Mouse (Mus musculus): ENCODE measurements around the gene Ncs1. TPM values are rescaled to one million over a fixed set of nuclear protein-coding genes. Genes with fewer than 3 reads are reported as not detected.
A peak's percentile ranks its signal among the peaks of the same experiment; 100 is the strongest.

The Ncs1 gene
- 137 and 153 TPM in 2 replicates for polyA plus RNA-seq (2015; fragmentation: Nextera tagmentation; extraction: Ambion mirVana)

DNA sequence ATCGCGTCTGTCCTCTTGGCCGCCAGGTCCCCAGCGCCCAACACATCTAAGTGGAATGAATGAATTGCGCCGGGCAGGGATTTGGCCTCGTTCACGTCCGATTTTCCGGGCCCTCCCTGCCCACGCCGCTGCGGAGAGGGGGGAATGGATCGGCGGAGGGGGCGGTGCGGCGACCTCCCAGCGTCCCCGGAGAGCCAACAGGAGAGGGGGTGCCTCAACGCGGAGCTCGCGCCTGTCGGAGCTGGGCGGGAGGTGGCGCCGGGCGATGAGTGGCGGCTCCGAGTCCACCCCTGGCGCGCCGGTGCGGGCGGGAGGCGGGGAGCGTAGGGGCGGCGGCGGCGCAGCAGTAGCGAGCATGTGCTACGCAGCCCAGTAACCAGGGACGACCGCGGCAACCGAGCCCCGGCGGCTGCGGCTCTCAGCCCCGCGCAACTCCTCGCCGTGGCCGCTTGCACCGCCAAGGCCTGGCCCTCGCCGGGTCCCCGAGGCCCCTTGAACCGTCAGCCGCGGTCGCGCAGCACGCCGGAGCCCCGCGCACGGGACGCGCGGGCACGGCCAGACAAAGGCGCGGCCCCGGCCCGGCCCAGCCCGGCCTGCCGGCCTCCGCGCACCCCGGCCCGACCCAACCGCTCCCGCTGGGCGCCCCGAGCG lies at the start of gene Ncs1:
TSS of gene Ncs1 (plus strand) at position 333 of the 651 bp plus-strand sequence.
- Histone ChIP-seq H3K27ac (replicated peaks) (peak within 1 kb of the TSS; percentile 91), H3K4me1 (replicated peaks) (peaks cover 48% of the 10 kb centered on the region), H3K9me3 (no peaks in the 10 kb centered on the region), H3K27me3 (peaks cover 10% of the 10 kb centered on the region), H3K4me3 (peak within 1 kb of the TSS; percentile 97), H3K4me2 (peak within 1 kb of the TSS; percentile 89), H3K36me3 (peaks cover 16% of the 10 kb centered on the region; the same call in 1 of the 2 replicates), H3K9ac (peak within 1 kb of the TSS; percentile 99)
- peak; percentile 89 for ATAC-seq (ENCODE audit: low read depth)
- WGBS = 2% methylated on average over 73 of the region's 89 CpGs

GRCm38 (mm10) chr2:31198621-31199020 lies 47.0 kb upstream of the Ncs1 start:
- Histone ChIP-seq H3K4me2 (no peak overlapping the region), H3K4me1 (replicated peaks) (no peaks in the 10 kb centered on the region), H3K9ac (no peak overlapping the region), H3K4me3 (no peak overlapping the region), H3K9me3 (no peaks in the 10 kb centered on the region), H3K36me3 (peaks cover 49% of the 10 kb centered on the region), H3K27ac (replicated peaks) (no peak overlapping the region), H3K27me3 (no peaks in the 10 kb centered on the region)
- 95% methylated on average over 4 of the region's 4 CpGs for WGBS
- no peak for ATAC-seq (ENCODE audit: low read depth)

DNA sequence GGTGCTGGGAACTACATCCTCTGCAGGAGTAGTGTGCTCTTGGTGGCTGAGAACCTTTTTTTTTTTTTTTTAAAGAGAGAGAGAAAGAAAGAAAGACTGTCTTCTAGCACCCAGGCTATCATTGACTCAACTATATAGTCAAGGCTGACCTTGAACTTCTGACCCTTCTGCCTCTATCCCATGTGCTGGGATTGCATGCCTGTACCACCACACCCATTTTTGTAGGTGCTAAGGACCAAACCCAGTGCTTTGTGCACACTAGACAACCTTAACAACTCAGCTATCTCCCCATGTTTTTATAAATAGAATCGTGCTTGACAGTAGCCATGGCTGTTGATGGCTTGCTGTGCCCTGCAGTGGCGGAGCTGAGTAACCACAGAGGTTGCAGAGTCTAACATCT lies 45.6 kb upstream of the Ncs1 start:
- Histone ChIP-seq H3K4me1 (replicated peaks) (no peaks in the 10 kb centered on the region), H3K9ac (no peak overlapping the region), H3K36me3 (peaks cover 44% of the 10 kb centered on the region), H3K27ac (replicated peaks) (no peak overlapping the region), H3K4me2 (no peak overlapping the region), H3K27me3 (no peaks in the 10 kb centered on the region), H3K9me3 (no peaks in the 10 kb centered on the region), H3K4me3 (no peak overlapping the region)
- 93% methylated on average over 2 of the region's 2 CpGs for WGBS
- ATAC-seq (ENCODE audit: low read depth) = no peak

DNA sequence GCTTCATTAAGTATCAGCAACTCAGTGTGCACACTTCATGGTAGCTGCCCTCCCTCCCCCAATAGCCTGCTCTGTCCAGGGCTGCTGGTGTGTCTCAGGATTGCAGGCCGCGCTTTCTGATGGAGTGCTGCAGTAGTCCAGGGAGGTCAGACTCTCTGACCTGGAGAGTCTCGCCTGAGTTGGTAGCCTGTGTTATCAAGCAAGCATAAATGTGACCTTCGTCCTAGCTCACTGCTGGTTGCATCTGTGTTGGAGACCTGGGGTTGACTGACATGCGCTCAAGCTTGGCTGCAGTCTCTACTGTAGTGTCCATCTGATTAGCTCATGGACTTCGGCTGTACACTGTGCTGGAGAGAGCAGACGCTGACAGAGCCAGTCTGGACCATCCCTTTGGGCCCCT lies 43.8 kb upstream of the Ncs1 start:
- no peak overlapping the region for H3K4me3 ChIP-seq
- peaks cover 15% of the 10 kb centered on the region for H3K4me1 ChIP-seq (replicated peaks)
- H3K9ac ChIP-seq = no peak overlapping the region
- 85% methylated on average over 7 of the region's 7 CpGs for WGBS
- H3K4me2 ChIP-seq = no peak overlapping the region
- no peak for ATAC-seq (ENCODE audit: low read depth)
- H3K36me3 ChIP-seq = peaks cover 33% of the 10 kb centered on the region
- no peaks in the 10 kb centered on the region for H3K27me3 ChIP-seq
- H3K9me3 ChIP-seq = no peaks in the 10 kb centered on the region
- no peak overlapping the region for H3K27ac ChIP-seq (replicated peaks)

GRCm38 (mm10) chr2:31202357-31202756 lies 43.3 kb upstream of the Ncs1 start:
- no peak overlapping the region for H3K27ac ChIP-seq (replicated peaks)
- no peaks in the 10 kb centered on the region for H3K9me3 ChIP-seq
- H3K36me3 ChIP-seq = peaks cover 28% of the 10 kb centered on the region
- H3K4me2 ChIP-seq = no peak overlapping the region
- H3K27me3 ChIP-seq = no peaks in the 10 kb centered on the region
- WGBS = 31% methylated on average over 3 of the region's 3 CpGs
- H3K4me1 ChIP-seq (replicated peaks) = peaks cover 20% of the 10 kb centered on the region
- no peak overlapping the region for H3K9ac ChIP-seq
- ATAC-seq (ENCODE audit: low read depth) = no peak
- H3K4me3 ChIP-seq = no peak overlapping the region

DNA sequence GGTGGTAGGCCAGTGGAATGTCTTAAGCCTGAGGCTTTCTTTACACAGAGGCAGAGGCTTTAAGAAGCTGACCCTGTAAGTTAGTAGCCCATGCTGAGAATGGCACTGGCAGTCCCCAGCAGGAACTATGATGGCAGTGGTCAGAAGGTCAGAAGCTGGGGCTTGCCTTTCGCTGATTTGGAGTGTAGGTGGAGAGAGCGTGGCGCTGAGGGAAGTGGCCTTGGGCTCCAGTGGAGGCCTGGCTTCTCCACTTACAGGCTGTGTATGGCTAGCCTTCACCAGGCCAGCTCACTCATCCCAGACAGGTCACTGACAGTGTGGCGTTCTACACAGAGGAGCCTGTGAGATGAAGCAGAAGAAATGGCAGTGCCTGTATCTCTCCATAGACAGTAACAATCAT lies 42.7 kb upstream of the Ncs1 start:
- Histone ChIP-seq H3K36me3 (peaks cover 27% of the 10 kb centered on the region), H3K9me3 (no peaks in the 10 kb centered on the region), H3K27ac (replicated peaks) (no peak overlapping the region), H3K9ac (no peak overlapping the region), H3K4me2 (no peak overlapping the region), H3K27me3 (no peaks in the 10 kb centered on the region), H3K4me1 (replicated peaks) (peaks cover 22% of the 10 kb centered on the region), H3K4me3 (no peak overlapping the region)
- WGBS = 70% methylated on average over 4 of the region's 4 CpGs
- ATAC-seq (ENCODE audit: low read depth) = no peak

DNA sequence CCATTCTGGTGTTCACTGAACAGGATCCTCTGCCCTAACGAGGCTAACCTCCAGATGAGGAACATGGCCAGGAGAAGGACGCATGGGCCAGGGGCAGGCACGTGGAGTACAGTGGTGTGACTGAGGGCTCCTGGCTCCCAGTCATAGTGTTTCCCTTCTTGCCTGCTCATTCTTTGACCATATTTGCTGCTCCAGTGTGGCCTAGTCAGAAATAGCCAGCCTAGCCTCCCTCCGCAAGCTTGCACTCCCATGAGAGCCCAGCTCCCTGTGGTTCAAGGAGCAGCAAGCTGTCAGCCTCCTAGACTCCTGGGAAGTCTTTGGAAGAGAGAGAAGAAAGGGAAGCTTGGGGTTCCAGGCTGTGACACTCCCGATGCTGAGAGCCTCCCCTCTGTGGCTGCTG lies 40.9 kb upstream of the Ncs1 start:
- H3K36me3 ChIP-seq = peaks cover 31% of the 10 kb centered on the region
- no peak overlapping the region for H3K9ac ChIP-seq
- no peak overlapping the region for H3K4me3 ChIP-seq
- no peaks in the 10 kb centered on the region for H3K27me3 ChIP-seq
- H3K9me3 ChIP-seq = no peaks in the 10 kb centered on the region
- 91% methylated on average over 5 of the region's 5 CpGs for WGBS
- H3K4me2 ChIP-seq = no peak overlapping the region
- ATAC-seq (ENCODE audit: low read depth) = no peak
- H3K27ac ChIP-seq (replicated peaks) = no peak overlapping the region
- H3K4me1 ChIP-seq (replicated peaks) = peaks cover 22% of the 10 kb centered on the region

- Histone ChIP-seq H3K36me3 (peaks cover 40% of the 10 kb centered on the region), H3K27me3 (no peaks in the 10 kb centered on the region), H3K4me3 (no peak overlapping the region), H3K4me1 (replicated peaks) (peaks cover 22% of the 10 kb centered on the region), H3K9ac (0 out of 2 replicates have a peak overlapping the region, but pooled peaks have one; percentile 17), H3K4me2 (no peak overlapping the region), H3K9me3 (no peaks in the 10 kb centered on the region), H3K27ac (replicated peaks) (peak overlapping the region; percentile 61)
- ATAC-seq (ENCODE audit: low read depth) = no peak
- 78% methylated on average over 4 of the region's 4 CpGs for WGBS
Measured at GRCm38 (mm10) chr2:31206211-31206610, 39.4 kb upstream of the Ncs1 start.

- 36% methylated on average over 8 of the region's 8 CpGs for WGBS
- Histone ChIP-seq H3K4me3 (no peak overlapping the region), H3K36me3 (peaks cover 42% of the 10 kb centered on the region), H3K4me2 (no peak overlapping the region), H3K27me3 (no peaks in the 10 kb centered on the region), H3K27ac (replicated peaks) (peak overlapping the region; percentile 61), H3K9me3 (no peaks in the 10 kb centered on the region), H3K9ac (no peak overlapping the region), H3K4me1 (replicated peaks) (peaks cover 22% of the 10 kb centered on the region)
- ATAC-seq (ENCODE audit: low read depth) = peak; percentile 62
Measured at GRCm38 (mm10) chr2:31206882-31207281, 38.7 kb upstream of the Ncs1 start.

GRCm38 (mm10) chr2:31208544-31209142 lies 37.0 kb upstream of the Ncs1 start:
- Histone ChIP-seq H3K4me1 (replicated peaks) (peaks cover 22% of the 10 kb centered on the region), H3K4me3 (no peak overlapping the region), H3K9me3 (no peaks in the 10 kb centered on the region), H3K4me2 (no peak overlapping the region), H3K27ac (replicated peaks) (no peak overlapping the region), H3K36me3 (peaks cover 59% of the 10 kb centered on the region), H3K27me3 (no peaks in the 10 kb centered on the region), H3K9ac (no peak overlapping the region)
- WGBS = 92% methylated on average over 13 of the region's 13 CpGs
- ATAC-seq (ENCODE audit: low read depth) = no peak

GRCm38 (mm10) chr2:31209525-31209924 lies 36.1 kb upstream of the Ncs1 start:
- peaks cover 67% of the 10 kb centered on the region for H3K36me3 ChIP-seq
- H3K27me3 ChIP-seq = no peaks in the 10 kb centered on the region
- H3K4me3 ChIP-seq = no peak overlapping the region
- no peak overlapping the region for H3K27ac ChIP-seq (replicated peaks)
- H3K4me2 ChIP-seq = no peak overlapping the region
- no peak overlapping the region for H3K9ac ChIP-seq
- 93% methylated on average over 4 of the region's 4 CpGs for WGBS
- H3K4me1 ChIP-seq (replicated peaks) = peaks cover 22% of the 10 kb centered on the region
- H3K9me3 ChIP-seq = no peaks in the 10 kb centered on the region
- no peak for ATAC-seq (ENCODE audit: low read depth)

GRCm38 (mm10) chr2:31210144-31210847 lies 35.3 kb upstream of the Ncs1 start:
- Histone ChIP-seq H3K4me2 (no peak overlapping the region), H3K4me1 (replicated peaks) (peaks cover 22% of the 10 kb centered on the region), H3K36me3 (peaks cover 75% of the 10 kb centered on the region), H3K27ac (replicated peaks) (no peak overlapping the region), H3K27me3 (no peaks in the 10 kb centered on the region), H3K9ac (no peak overlapping the region), H3K9me3 (no peaks in the 10 kb centered on the region), H3K4me3 (no peak overlapping the region)
- no peak for ATAC-seq (ENCODE audit: low read depth)
- WGBS = 75% methylated on average over 11 of the region's 11 CpGs

Measured in neural tube, embryonic 13.5 days (tissue).